In genomic region chr14:76409111-76409510, GRCm38 (mm10) we compare ENCODE assay signal across 24 mouse cellular contexts.
"Had no signal": no experiment of that assay in that cellular context is flagged by ENCODE, and none has a peak within 500 bp of the region (broad histone marks: within the 10 kb centered on the region; RNA-seq: fewer than 3 reads in every experiment).

No protein-coding gene starts in this region.

- H3K27me3 ChIP-seq: heart, embryonic 12.5 days; hindbrain, embryonic 12.5 days; intestine, embryonic 15.5 days; limb, embryonic 12.5 days had no signal

- H3K9ac ChIP-seq: forebrain, postnatal 0 days; heart, embryonic 12.5 days; hindbrain, embryonic 12.5 days; hindbrain, embryonic 14.5 days; intestine, embryonic 15.5 days; limb, embryonic 12.5 days; liver, embryonic 12.5 days; liver, embryonic 14.5 days had no signal

- H3K4me1 ChIP-seq: intestine, embryonic 15.5 days had no signal

- H3K4me2 ChIP-seq: heart, embryonic 12.5 days; hindbrain, embryonic 12.5 days; hindbrain, embryonic 14.5 days; intestine, embryonic 15.5 days; limb, embryonic 12.5 days; liver, embryonic 12.5 days had no signal

- H3K4me3 ChIP-seq: heart, embryonic 10.5 days; heart, embryonic 12.5 days; hindbrain, embryonic 12.5 days; intestine, embryonic 15.5 days; layer of hippocampus, adult 2 months; left cerebral cortex, adult 2 months; limb, embryonic 10.5 days; limb, embryonic 12.5 days; liver, embryonic 12.5 days had no signal

- H3K9me3 ChIP-seq: heart, embryonic 10.5 days; heart, embryonic 12.5 days; hindbrain, embryonic 12.5 days; intestine, embryonic 15.5 days; limb, embryonic 10.5 days; limb, embryonic 12.5 days; liver, embryonic 12.5 days had no signal

- DNase-seq: forebrain, postnatal 0 days; gastrocnemius, postnatal 25 days; heart, adult 18-20 months; heart, postnatal 14 days; heart, postnatal 36 days; kidney, adult 18-20 months; kidney, adult 8-10 months; kidney, postnatal 25 days; kidney, postnatal 4 days; liver had no signal

- H3K36me3 ChIP-seq: heart, embryonic 10.5 days; heart, embryonic 12.5 days; hindbrain, embryonic 12.5 days; intestine, embryonic 15.5 days; limb, embryonic 10.5 days; limb, embryonic 12.5 days; liver, embryonic 12.5 days had no signal

- H3K27ac ChIP-seq: heart, embryonic 10.5 days; hindbrain, embryonic 12.5 days; hindbrain, embryonic 14.5 days; intestine, embryonic 15.5 days; layer of hippocampus, adult 2 months; left cerebral cortex, adult 2 months; limb, embryonic 10.5 days; limb, embryonic 12.5 days; liver, embryonic 12.5 days; liver, embryonic 14.5 days had no signal

- ATAC-seq: forebrain, postnatal 0 days; hindbrain, embryonic 16.5 days; inflammation-experienced regulatory T-cells, adult 6 months; intestine, embryonic 15.5 days; intestine, postnatal 0 days; liver, embryonic 12.5 days had no signal
